Mouse (Mus musculus) heart, adult 8-10 months (tissue): ENCODE data around the gene Egfl6. TPM values are rescaled to one million over a fixed set of nuclear protein-coding genes. Genes with fewer than 3 reads are reported as not detected.

Experiments used
- DNase-seq: peaks from one replicate; pipeline ENCODE4 v3.0.0; 2022; ENCODE audit warnings: low spot score
- total RNA-seq, 4 experiments: library from RNA; stranded (reverse); gene quantifications; 2 replicates each; pipeline ENCODE4 v1.2.4; 2022

The Egfl6 gene
- under 1 TPM in 3 of 4 experiments, not detected in 1; 0.09 to 0.72 (median 0.47) TPM for total RNA-seq

- DNase-seq: no peak
These were observed at the start of gene Egfl6 for GRCm38 (mm10) chrX:166584947-166585824. Egfl6 (minus strand) TSS chrX:166585720.

- peak; percentile 8 for DNase-seq
These were observed 41.5 kb upstream of the Egfl6 start for GRCm38 (mm10) chrX:166626866-166627570.

GRCm38 (mm10) chrX:166626174-166626573 lies 40.7 kb upstream of the Egfl6 start:
- no peak for DNase-seq

- no peak for DNase-seq
These were observed 37.7 kb upstream of the Egfl6 start for GRCm38 (mm10) chrX:166623176-166623575.

GRCm38 (mm10) chrX:166621560-166622301 lies 36.2 kb upstream of the Egfl6 start:
- no peak for DNase-seq

- DNase-seq: no peak
These were observed 35.4 kb upstream of the Egfl6 start for GRCm38 (mm10) chrX:166620900-166621299.

GRCm38 (mm10) chrX:166619084-166619483 lies 33.6 kb upstream of the Egfl6 start:
- DNase-seq: no peak

- DNase-seq: no peak
These were observed 29.7 kb upstream of the Egfl6 start for GRCm38 (mm10) chrX:166615191-166615590.

- no peak for DNase-seq
These were observed 9.4 kb downstream of the Egfl6 start for GRCm38 (mm10) chrX:166576111-166576510.

GRCm38 (mm10) chrX:166565983-166566382 lies 19.5 kb downstream of the Egfl6 start:
- DNase-seq: no peak

- no peak for DNase-seq
These were observed 20.1 kb downstream of the Egfl6 start for GRCm38 (mm10) chrX:166565401-166565800.

GRCm38 (mm10) chrX:166564900-166565299 lies 20.6 kb downstream of the Egfl6 start:
- no peak for DNase-seq

- DNase-seq: no peak
These were observed 26.2 kb downstream of the Egfl6 start for GRCm38 (mm10) chrX:166559333-166559732.

GRCm38 (mm10) chrX:166552355-166552754 lies 33.2 kb downstream of the Egfl6 start:
- DNase-seq: no peak

GRCm38 (mm10) chrX:166546495-166546894 lies 39.0 kb downstream of the Egfl6 start:
- DNase-seq: no peak

GRCm38 (mm10) chrX:166535138-166535537 lies 50.4 kb downstream of the Egfl6 start:
- no peak for DNase-seq

- DNase-seq: no peak
These were observed 52.1 kb downstream of the Egfl6 start for GRCm38 (mm10) chrX:166533432-166533831.

GRCm38 (mm10) chrX:166531671-166532070 lies 53.8 kb downstream of the Egfl6 start:
- no peak for DNase-seq

GRCm38 (mm10) chrX:166528126-166528525 lies 57.4 kb downstream of the Egfl6 start:
- no peak for DNase-seq

- DNase-seq: no peak
These were observed 59.7 kb downstream of the Egfl6 start for GRCm38 (mm10) chrX:166525637-166526315.

- no peak for DNase-seq
These were observed 64.7 kb downstream of the Egfl6 start for GRCm38 (mm10) chrX:166520782-166521181.
